Mouse (Mus musculus): ENCODE data around the gene Rab11a.

GRCm38 (mm10) chr9:64696404-64696803 lies 41.2 kb downstream of the Rab11a start:
- TF ChIP-seq CTCF (conservative IDR thresholded peaks at IDR 0.05; ENCODE audit: insufficient read depth, insufficient read length, low read depth, low read length) (no peak), POLR2A (IDR thresholded peaks at IDR 0.05; ENCODE audit: low read depth, low read length) (no peak)
